Mouse (Mus musculus) urinary bladder, adult 18-20 months (tissue): ENCODE measurements around the gene Fchsd2.

Experiments
- DNase-seq, 2 experiments: peaks; one replicate each; pipeline ENCODE4 v3.0.0; 2022; ENCODE audit warnings: low spot score in 2 of 2, mixed read lengths in 2 of 2

Fchsd2 gene

DNA sequence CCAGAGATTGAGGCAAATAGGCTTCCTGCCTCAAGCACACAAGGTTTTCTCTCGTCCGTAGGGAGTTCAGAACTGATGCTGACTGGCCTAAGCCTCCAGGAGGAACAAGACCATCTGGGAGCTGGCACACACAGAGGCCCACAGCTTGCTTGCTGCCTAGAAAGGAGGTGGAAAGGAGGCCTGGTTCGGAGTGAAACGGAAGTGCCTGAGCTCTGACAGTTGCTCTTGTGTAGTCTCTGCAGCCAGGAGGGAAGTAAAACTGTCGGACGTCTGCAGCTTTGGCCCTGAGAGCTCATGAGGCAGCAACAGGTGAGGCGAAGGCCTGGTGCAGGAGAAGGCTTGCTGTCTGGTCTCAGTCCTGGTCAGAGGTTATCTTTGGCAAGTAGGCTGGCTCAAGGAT is at the start of gene Fchsd2:
Fchsd2 (plus strand) TSS at position 246 of the 400 bp plus-strand sequence.
- no peak for DNase-seq

DNA sequence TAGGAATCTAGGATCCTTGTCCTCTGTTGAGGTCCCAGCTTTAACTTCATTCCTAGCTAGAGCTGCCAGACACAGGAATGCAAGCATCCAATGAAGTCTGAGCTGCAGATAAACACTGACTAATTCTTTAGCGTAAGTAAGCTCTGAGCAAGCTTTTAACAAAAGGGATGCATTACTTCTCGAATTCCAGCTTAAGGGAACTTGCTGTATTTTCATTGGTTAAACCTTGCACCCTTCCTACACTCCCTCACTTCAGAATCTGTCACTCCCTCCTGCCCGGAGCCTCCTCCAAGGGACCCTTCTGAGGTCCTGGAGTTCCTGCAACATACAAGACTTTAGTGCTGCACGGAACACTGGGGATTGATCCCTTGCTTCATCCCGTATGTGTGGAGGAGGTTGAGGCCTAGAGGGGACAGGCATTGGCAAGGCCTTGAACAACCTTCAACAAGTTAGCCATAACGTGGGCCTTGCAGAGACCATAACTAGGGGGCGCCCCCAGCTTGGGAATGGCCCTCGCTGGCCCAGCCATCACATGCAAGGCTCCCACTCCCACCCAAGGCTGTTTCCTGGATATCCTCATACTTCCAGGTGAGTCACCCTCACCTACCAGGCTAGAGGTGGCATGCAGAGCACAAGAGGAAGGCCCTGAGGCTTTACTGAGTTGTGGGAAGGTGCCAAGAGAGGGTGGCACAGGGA is 48.7 kb upstream of the Fchsd2 start:
- no peak for DNase-seq

DNA sequence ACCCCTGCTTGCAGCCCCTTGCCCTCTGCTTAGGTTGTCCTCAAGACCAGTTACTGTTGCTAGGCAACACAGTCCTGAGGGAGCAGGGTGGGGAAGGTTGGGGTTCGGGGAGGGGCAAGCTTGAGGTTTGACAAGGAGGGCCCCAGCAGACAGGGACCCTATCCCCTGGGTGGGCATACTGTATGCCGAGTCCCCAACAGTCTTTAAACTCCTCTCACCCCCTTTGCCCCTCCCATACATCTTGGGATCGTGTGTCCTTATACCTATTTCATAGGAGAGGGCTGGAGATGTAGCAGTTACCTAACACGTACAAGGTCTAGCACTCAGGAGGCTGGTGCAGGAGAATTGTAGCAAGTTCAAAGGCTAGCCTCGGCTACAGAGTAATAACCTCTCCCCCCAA is 44.4 kb upstream of the Fchsd2 start:
- DNase-seq = no peak

DNA sequence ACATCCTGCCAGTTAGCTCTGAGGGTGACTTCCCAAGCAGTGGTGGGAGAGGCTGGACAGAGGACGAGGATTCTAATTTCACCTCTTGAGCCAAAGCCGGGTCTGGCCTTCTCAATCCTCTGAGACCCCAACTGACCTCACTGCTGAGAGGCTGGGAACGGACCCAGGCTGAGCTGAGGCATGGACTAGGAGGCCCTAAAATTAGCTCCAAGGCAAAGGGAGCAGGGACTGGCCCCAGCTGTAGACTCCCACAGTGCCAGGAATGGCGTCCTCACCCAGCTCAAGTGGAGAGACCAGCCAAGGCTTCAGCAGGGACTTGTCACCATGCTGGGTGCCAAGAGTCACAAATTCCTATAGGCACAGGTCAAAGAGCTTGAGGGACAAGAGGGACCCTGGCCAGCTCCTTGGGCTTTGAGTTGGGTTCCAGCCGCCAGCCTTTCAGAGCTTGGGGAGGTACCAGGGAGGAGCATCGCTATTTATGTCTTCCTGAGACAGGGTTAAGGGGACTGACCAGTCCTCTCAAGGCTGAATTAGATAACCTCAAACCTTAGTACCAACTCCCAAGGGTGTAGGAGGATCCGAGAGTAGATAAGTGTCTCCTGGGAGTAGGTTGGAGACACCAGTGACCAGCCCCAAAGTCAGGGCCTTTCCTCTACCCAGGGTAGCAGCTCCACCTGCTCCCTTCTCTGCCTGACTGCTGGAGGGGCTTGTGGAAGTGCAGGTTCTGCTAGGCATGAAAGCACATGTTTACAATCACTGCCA is 43.2 kb upstream of the Fchsd2 start:
- no peak for DNase-seq

DNA sequence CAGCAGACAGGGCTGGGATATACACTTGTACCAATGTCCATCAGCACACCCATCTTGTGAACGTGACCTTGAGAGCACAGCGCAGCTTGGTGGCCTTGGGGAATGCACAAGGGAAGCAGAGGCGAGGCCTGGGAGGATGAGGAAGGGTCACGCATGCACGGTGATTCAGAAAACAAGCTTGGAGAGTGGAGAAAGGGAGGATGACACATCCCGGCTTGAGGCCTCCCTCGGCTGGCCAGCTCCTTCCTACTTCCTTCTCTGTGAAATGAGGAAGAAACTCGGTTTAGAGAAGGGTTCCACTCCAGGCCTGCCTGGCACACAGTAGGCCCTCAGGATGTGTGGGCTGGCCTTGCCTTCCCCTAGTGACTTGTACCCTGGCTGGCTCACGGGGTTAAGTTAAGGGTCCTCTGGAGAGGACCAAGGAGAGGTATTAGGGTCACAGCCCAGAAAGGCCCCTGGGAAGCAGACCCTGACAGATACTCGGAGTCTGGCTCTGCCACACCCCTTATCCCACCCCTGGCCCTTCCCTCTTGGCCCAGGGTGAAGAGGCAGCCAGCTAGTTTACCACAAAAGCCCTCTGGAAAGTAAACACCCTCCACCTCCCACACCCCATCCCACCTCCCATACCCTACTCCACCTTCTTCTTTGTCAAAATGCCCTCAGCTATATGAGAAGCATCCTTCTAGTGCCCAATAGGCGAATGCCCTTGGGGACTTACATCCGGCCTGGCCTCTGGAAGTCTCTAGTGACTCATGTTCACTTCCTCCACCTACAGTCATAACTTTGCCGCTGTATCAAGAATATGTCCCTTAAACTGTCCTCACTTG is 41.7 kb upstream of the Fchsd2 start:
- no peak for DNase-seq

DNA sequence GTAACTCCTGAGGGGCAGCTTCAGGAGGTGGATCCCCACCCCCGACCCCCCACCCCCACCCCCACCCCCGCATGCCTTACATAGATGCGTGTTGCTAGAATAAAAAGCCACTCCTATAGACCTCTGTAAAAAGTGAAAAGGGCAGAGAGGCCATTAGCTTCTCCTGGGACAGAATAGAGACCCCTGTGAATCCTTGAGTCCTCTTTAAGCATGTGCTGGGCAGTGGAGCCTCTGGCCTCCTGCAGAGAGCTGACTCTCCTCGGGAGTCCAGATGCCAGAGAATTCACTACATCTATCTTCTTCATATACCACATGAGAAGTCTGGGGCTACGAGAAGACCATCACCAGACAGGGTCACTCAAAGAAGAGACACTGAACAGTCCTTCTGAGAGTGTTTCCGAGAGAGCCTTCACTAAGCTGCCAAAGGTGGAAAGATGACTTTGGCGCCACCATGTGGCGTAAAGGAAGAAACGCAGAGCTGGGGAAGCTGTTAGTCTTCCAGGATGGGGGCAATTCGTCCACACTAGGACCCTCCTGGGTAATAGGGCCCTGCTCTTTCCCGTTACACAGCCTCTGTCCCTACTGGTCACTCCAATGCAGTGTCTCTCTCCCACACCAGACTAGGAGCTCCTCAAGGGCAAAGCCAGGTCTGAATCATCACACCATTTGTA is 41.0 kb upstream of the Fchsd2 start:
- DNase-seq = no peak

DNA sequence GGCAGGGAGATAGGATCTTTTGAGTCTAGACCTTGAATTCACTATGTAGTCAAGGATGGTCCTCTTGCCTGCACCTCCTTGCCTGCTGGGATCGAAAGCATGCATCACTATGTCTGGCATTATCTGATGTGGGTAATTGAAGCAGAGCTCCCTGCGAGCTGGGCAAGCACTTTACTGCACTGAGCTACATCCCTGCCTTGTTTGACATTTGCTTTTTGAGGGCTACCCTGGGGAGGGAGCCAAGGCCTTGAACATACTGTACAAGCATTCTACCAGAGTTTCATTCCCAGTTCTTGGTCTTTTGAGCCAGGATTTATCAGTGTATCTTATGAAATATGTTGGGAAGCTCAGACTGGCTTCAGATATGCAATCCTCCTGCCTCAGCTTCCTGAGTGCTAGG is 39.5 kb upstream of the Fchsd2 start:
- DNase-seq = no peak

DNA sequence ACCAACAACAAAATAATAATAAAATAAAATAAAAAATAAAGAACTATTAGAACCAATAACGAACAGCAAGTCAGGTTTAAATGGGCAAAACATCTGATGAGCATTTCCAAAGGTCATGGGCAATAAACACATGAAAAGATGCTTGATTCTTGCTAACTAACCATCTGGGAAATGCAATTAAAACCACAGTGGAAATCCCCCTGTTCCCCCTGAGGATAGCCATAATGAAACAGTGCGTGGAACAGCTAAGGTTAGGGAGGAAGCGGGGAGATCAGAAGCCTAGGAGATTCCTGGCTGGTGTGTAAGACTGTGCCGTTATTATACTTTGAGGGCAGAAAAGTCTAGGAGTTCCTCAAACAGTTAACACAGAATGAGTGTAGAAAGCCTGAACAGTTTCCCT is 35.4 kb upstream of the Fchsd2 start:
- no peak for DNase-seq

DNA sequence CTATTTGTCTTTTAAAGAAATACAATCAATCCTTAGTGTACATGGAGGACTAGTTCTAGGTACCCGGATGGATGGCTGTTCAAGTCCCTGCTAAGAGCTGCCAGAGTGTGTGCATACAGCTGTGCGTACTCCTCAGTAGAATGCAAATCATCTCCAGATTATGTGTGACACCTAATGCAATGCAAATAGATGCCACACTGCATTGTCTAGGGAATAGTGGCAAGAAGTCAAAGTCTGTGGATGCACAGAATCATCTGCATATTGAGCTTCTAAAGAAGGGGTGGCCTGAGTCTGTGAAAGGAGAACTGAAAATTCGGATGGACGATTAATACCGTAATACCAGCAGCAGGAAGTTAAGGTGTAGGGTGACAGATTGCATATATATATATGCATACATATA is 33.5 kb upstream of the Fchsd2 start:
- no peak for DNase-seq

DNA sequence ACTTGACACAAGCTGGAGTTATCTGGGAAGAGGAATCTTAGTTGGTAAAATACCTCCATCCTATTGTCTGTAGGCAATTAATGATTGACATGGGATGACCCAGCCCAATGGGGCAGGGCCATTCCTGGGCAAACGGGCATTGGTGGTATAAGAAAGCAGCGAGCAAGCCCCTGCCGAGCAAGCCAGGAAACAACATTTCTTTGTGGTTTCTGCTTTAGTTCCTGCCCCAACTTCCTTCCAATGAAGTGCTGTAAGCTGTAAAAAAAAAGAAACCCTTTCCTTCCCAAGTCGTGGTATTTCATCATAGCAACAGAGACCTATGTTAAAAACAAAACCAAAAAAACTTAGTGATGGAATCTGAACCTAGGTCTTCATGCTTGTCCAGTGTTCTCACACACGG is 32.2 kb upstream of the Fchsd2 start:
- DNase-seq = no peak

DNA sequence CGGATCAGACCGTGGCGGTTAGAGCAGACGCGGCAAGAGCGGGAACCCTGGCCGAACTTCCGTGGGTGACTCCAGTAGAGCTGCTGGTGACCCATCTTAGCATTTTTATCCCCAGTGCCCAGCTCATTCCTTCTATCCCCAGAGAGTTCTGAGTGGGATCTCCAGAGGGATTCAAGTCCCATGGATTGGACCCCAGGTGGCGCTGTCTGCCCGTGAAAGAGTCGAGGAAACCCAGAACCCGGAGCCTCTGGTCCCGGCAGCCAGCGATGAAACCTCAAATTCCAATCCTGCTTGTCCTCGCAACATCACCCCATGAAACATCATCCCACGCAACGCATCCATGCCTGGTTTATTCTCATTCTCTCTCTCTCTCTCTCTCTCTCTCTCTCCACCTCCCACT is 31.3 kb upstream of the Fchsd2 start:
- DNase-seq = peak; percentile 76 to 84

DNA sequence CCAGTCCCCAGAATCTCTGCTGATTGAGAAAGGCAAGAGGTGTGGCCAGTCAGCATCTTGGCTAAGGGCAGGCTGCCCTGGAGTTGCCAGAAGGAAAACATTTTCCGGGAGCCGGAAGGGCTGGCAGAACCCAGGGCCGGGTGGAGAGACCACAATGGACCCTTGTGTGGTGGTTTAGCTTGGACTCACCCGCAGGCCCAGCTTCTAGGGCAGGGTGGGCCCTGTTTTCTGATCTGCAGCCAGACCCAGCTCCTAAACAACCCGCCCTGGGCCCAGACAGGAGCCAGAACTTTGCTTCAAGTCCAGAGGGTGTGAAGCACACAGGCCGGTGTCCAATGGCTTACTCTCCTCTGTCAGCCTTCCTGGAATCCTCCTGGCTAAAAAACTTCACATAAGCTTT is 30.4 kb upstream of the Fchsd2 start:
- peak in 1 of 2 experiments; percentile 40 for DNase-seq

DNA sequence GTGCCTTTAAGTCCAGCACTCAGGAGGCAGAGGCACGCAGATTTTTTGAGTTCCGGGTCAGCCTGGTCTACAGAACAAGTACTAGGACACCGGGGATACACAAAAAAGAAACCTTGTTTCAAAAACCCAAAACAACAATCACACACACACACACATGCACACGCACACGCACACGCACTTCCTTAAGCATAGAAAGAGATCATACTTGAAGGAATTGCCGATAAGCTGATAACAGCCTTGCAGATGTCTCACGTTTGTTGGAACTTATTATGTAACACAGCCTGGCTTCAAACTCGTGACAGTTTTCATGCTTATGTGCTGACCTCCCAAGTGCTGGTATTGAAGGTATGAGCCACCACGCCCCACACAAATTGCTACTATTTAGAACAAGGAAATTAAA is 29.1 kb upstream of the Fchsd2 start:
- no peak for DNase-seq

DNA sequence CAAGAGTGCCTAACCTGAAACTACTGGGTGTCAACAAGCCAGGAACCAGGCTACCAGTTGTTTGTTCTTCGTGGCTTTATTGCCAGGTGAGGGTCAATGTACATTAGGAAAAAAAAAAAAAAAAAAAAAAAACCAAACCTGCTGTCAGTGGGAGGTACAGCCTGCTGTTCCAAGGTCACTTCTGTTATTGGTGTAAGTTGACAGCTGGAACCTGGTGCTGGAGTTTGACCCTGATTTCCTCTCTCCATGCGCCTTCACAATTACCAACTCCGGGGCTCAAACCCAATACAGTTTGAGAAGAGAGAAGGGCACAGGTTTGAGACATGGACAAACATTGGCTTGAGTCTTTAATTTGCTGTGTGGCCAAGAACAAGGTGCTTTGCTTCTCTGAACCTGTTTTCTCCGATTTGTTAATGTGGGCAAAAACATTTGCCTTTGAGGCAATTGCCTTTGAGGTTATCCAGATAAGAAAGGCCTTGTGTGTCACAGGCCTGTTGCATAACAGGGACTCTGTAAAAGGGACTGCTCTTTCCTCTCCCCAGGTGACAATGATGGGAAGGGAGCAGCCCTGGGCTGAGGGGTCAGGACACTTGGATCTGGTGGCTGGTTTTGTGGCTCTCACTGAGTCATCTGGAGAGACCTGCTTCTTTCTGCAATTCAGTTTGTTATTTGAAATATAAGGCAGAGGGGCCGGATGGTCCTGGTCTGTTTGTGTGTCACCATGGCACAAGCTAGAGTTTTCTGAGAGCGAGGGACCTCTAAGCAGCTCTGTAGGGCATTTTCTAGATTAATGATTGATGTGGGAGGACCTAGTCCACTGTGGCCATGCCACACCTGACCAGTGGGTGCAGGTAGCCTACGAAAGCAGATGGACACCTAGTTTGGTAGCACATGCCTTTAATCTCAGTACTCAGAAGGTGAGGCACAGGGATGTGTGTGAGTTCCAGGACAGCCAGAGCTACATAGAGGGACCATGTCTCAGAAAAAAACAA is 27.7 kb upstream of the Fchsd2 start:
- DNase-seq = no peak

DNA sequence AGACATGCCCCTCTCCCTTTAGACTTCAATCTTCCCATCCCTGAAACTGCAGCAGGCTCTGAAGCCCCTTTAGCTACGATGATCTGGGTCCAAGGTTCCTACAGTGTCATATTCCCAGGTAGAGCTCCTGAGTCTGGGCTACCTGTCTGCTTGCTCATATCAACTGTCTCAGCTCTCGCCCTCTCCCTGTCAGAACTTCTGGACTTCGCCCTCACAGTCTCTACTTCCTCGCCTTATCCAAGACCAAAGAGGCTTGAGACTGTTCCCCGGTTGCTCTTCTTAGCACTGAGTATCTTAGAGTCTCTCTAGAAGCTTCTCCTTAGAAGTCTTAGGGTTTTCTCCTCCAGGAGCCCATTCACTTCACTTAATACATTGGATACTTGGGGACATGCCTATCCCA is 26.7 kb upstream of the Fchsd2 start:
- no peak for DNase-seq

DNA sequence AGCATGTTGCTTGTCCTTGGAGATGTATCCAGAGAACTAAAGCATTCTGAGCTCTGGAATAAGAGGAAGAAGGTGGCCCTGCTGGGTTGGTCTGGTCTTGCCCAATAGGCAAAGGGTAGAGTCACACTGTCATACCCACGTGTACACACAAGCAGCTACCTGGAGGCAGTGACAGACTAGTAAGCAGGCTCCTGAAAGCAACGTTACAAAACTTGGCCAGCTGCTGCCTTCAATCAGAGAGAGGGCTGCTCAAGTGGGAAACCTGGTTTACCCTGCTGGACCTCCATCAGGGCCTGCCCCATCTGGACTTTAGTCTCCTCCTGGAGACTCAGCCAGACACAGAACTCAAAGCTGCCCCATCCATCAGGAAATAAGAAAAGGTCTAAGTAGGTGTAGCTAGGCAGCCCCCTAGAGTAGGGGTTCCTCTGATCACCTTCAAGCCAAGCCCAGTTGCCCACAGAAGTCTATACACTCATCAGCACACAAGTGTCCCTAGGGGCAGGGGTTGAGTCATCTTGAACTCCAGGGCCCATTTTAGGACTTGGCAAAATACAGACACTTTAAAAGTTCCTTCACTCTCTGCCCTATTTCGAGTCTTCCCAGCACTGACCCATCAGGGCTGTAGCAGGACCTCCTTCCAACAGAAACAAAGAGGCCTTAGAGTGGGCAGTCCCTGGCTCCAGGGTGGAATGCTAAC is 25.9 kb upstream of the Fchsd2 start:
- DNase-seq = no peak

DNA sequence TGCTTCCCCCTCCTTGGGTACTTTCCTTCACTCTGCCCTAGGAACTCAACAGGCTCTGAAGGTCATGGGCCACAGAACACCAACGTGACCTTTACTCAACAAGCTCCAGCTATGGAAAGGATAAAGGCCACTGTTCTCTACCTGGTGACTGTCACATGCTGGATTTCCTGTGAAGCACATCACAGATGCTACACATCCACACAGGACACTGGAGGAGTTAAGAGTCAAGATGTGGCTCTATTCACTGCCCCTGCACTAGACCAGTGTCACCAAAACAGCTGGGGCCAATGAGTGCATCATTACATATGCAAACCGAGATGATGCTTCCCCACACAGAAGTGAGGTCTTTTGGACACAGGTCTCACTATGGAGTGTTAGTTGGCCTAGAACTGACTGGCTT is 25.1 kb upstream of the Fchsd2 start:
- DNase-seq = no peak

DNA sequence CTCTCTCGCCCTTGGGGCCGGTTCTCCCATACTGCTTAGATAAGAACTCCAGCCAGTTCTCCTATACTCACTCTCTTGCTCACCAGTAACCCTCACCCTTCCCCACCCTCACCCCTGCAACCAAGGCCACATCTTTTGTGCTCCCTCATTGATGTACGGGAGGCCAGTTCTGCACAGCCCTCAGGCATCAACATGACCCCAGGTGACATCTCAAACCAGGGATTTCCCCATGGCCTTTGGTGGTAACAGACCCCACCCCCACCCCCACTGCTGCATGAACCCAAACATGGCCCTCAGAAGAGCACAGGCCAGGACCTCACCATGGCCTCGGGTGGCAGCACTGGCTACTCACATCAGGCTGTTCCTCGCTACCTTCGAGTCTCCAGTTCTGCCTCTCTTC is 23.4 kb upstream of the Fchsd2 start:
- DNase-seq = no peak

DNA sequence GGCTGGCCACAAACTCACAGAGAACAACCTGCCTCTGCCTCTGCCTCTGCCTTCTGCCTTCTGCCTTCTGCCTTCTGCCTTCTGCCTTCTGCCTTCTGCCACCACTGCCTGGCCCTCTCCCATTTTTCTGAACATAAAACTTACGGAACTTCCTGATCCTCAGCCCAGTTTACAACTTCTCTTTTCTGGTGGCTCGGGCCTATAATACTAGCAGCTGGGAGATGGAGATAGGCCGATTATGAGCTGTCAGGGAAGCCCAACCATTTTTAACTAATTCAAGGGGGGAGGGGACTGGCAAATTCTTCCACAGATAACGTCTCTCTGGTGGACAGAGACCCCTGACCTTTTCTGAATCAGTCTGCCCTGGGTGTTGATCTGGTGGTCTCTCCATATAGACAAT is 22.3 kb upstream of the Fchsd2 start:
- no peak for DNase-seq

DNA sequence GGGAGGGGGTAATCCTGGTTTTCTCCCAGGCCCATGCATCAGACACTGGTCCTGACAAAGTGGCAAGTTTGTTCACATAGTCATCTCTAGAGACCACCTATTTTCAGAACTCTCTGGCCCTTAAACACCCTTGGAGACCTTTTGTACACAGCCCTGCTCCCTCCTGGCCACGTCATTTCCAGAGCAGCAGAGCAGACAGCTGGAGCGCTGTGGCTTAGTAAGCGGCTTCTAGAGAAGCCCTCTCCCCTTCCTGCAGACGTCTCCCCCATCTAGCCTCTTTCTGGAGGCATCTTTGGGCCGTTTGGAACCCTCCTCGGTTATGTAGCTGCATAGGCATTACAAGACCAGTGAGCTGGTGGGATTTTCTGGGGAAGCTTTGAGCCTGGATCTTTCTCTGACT is 21.6 kb upstream of the Fchsd2 start:
- no peak for DNase-seq
